Mouse (Mus musculus): ENCODE results near the gene Pard3. TPM values are rescaled to one million over a fixed set of nuclear protein-coding genes. Genes with fewer than 3 reads are reported as not detected.

The Pard3 gene
- polyA plus RNA-seq, 1 experiment from 2014 or later, result 16.5 TPM

- no peaks in the 10 kb centered on the region for H3K27me3 ChIP-seq (replicated peaks; ENCODE audit: control insufficient read depth, insufficient read depth, low read length)
- H3K9ac ChIP-seq (ENCODE audit: low read length), result no peak overlapping the region
- H3K4me1 ChIP-seq (ENCODE audit: control insufficient read depth, insufficient read depth, low read length), result no peaks in the 10 kb centered on the region
- WGBS, result 98% methylated on average over 6 of the region's 6 CpGs
- ATAC-seq (no peak), DNase-seq (ENCODE audit: low spot score) (no peak)
- H3K27ac ChIP-seq (ENCODE audit: low read depth, low read length), result no peak overlapping the region
- no peak overlapping the region for H3K4me3 ChIP-seq (ENCODE audit: low read depth, low read length)
- H3K4me2 ChIP-seq (ENCODE audit: low read length), result no peak overlapping the region
- no peaks in the 10 kb centered on the region for H3K36me3 ChIP-seq (ENCODE audit: control insufficient read depth, insufficient read depth, low read length)
- no peaks in the 10 kb centered on the region for H3K9me3 ChIP-seq (replicated peaks; ENCODE audit: control insufficient read depth, low read length)
Observed at GRCm38 (mm10) chr8:127261051-127261450, 197.4 kb downstream of the Pard3 start.

- Histone ChIP-seq H3K4me1 (ENCODE audit: control insufficient read depth, insufficient read depth, low read length) (peaks cover 5% of the 10 kb centered on the region), H3K36me3 (ENCODE audit: control insufficient read depth, insufficient read depth, low read length) (no peaks in the 10 kb centered on the region), H3K27me3 (replicated peaks; ENCODE audit: control insufficient read depth, insufficient read depth, low read length) (no peaks in the 10 kb centered on the region), H3K9me3 (replicated peaks; ENCODE audit: control insufficient read depth, low read length) (no peaks in the 10 kb centered on the region), H3K4me2 (ENCODE audit: low read length) (no peak overlapping the region), H3K9ac (ENCODE audit: low read length) (no peak overlapping the region), H3K4me3 (ENCODE audit: low read depth, low read length) (no peak overlapping the region), H3K27ac (ENCODE audit: low read depth, low read length) (no peak overlapping the region)
- DNase-seq (ENCODE audit: low spot score) (no peak), ATAC-seq (no peak)
- 84% methylated on average over 7 of the region's 7 CpGs for WGBS
Observed at GRCm38 (mm10) chr8:127262026-127262425, 198.3 kb downstream of the Pard3 start.

GRCm38 (mm10) chr8:127262436-127262835 is 198.7 kb downstream of the Pard3 start:
- H3K4me1 ChIP-seq (ENCODE audit: control insufficient read depth, insufficient read depth, low read length), result peaks cover 8% of the 10 kb centered on the region
- H3K27me3 ChIP-seq (replicated peaks; ENCODE audit: control insufficient read depth, insufficient read depth, low read length), result no peaks in the 10 kb centered on the region
- H3K36me3 ChIP-seq (ENCODE audit: control insufficient read depth, insufficient read depth, low read length), result no peaks in the 10 kb centered on the region
- ATAC-seq (no peak), DNase-seq (ENCODE audit: low spot score) (no peak)
- no peak overlapping the region for H3K4me3 ChIP-seq (ENCODE audit: low read depth, low read length)
- no peaks in the 10 kb centered on the region for H3K9me3 ChIP-seq (replicated peaks; ENCODE audit: control insufficient read depth, low read length)
- no peak overlapping the region for H3K27ac ChIP-seq (ENCODE audit: low read depth, low read length)
- H3K9ac ChIP-seq (ENCODE audit: low read length), result no peak overlapping the region
- H3K4me2 ChIP-seq (ENCODE audit: low read length), result no peak overlapping the region
- WGBS, result 65% methylated on average over 3 of the region's 3 CpGs

GRCm38 (mm10) chr8:127262926-127263325 is 199.2 kb downstream of the Pard3 start:
- H3K36me3 ChIP-seq (ENCODE audit: control insufficient read depth, insufficient read depth, low read length), result no peaks in the 10 kb centered on the region
- no peak overlapping the region for H3K4me3 ChIP-seq (ENCODE audit: low read depth, low read length)
- ATAC-seq, result no peak
- WGBS, result 83% methylated on average over 4 of the region's 4 CpGs
- no peaks in the 10 kb centered on the region for H3K9me3 ChIP-seq (replicated peaks; ENCODE audit: control insufficient read depth, low read length)
- no peaks in the 10 kb centered on the region for H3K27me3 ChIP-seq (replicated peaks; ENCODE audit: control insufficient read depth, insufficient read depth, low read length)
- no peak overlapping the region for H3K9ac ChIP-seq (ENCODE audit: low read length)
- H3K4me2 ChIP-seq (ENCODE audit: low read length), result no peak overlapping the region
- no peak overlapping the region for H3K27ac ChIP-seq (ENCODE audit: low read depth, low read length)
- peaks cover 9% of the 10 kb centered on the region for H3K4me1 ChIP-seq (ENCODE audit: control insufficient read depth, insufficient read depth, low read length)
- DNase-seq (ENCODE audit: low spot score), result no peak

GRCm38 (mm10) chr8:127263457-127263856 is 199.8 kb downstream of the Pard3 start:
- Histone ChIP-seq H3K27ac (ENCODE audit: low read depth, low read length) (no peak overlapping the region), H3K9ac (ENCODE audit: low read length) (no peak overlapping the region), H3K9me3 (replicated peaks; ENCODE audit: control insufficient read depth, low read length) (no peaks in the 10 kb centered on the region), H3K4me3 (ENCODE audit: low read depth, low read length) (no peak overlapping the region), H3K4me2 (ENCODE audit: low read length) (no peak overlapping the region), H3K36me3 (ENCODE audit: control insufficient read depth, insufficient read depth, low read length) (no peaks in the 10 kb centered on the region), H3K4me1 (ENCODE audit: control insufficient read depth, insufficient read depth, low read length) (peaks cover 14% of the 10 kb centered on the region), H3K27me3 (replicated peaks; ENCODE audit: control insufficient read depth, insufficient read depth, low read length) (no peaks in the 10 kb centered on the region)
- 73% methylated on average over 5 of the region's 5 CpGs for WGBS
- DNase-seq (ENCODE audit: low spot score), result no peak
- ATAC-seq, result no peak

- Histone ChIP-seq H3K9me3 (replicated peaks; ENCODE audit: control insufficient read depth, low read length) (no peaks in the 10 kb centered on the region), H3K4me2 (ENCODE audit: low read length) (no peak overlapping the region), H3K4me1 (ENCODE audit: control insufficient read depth, insufficient read depth, low read length) (peaks cover 16% of the 10 kb centered on the region), H3K4me3 (ENCODE audit: low read depth, low read length) (no peak overlapping the region), H3K27ac (ENCODE audit: low read depth, low read length) (no peak overlapping the region), H3K36me3 (ENCODE audit: control insufficient read depth, insufficient read depth, low read length) (no peaks in the 10 kb centered on the region), H3K27me3 (replicated peaks; ENCODE audit: control insufficient read depth, insufficient read depth, low read length) (no peaks in the 10 kb centered on the region), H3K9ac (ENCODE audit: low read length) (no peak overlapping the region)
- ATAC-seq (no peak), DNase-seq (ENCODE audit: low spot score) (no peak)
- WGBS, result 89% methylated on average over 8 of the region's 8 CpGs
Observed at GRCm38 (mm10) chr8:127264691-127265470, 201.2 kb downstream of the Pard3 start.

- DNase-seq (ENCODE audit: low spot score) (no peak), ATAC-seq (0 out of 2 replicates have a peak, but pooled peaks have one; percentile 34)
- 4% methylated on average over 5 of the region's 5 CpGs for WGBS
- Histone ChIP-seq H3K4me1 (ENCODE audit: control insufficient read depth, insufficient read depth, low read length) (peaks cover 16% of the 10 kb centered on the region), H3K36me3 (ENCODE audit: control insufficient read depth, insufficient read depth, low read length) (no peaks in the 10 kb centered on the region), H3K27me3 (replicated peaks; ENCODE audit: control insufficient read depth, insufficient read depth, low read length) (no peaks in the 10 kb centered on the region), H3K9me3 (replicated peaks; ENCODE audit: control insufficient read depth, low read length) (no peaks in the 10 kb centered on the region), H3K9ac (ENCODE audit: low read length) (no peak overlapping the region), H3K27ac (ENCODE audit: low read depth, low read length) (no peak overlapping the region), H3K4me3 (ENCODE audit: low read depth, low read length) (no peak overlapping the region), H3K4me2 (ENCODE audit: low read length) (no peak overlapping the region)
Observed at GRCm38 (mm10) chr8:127266777-127267176, 203.1 kb downstream of the Pard3 start.

GRCm38 (mm10) chr8:127268239-127269024 is 204.7 kb downstream of the Pard3 start:
- DNase-seq (ENCODE audit: low spot score), result peak; percentile 70
- no peaks in the 10 kb centered on the region for H3K36me3 ChIP-seq (ENCODE audit: control insufficient read depth, insufficient read depth, low read length)
- no peak overlapping the region for H3K9ac ChIP-seq (ENCODE audit: low read length)
- peaks cover 16% of the 10 kb centered on the region for H3K4me1 ChIP-seq (ENCODE audit: control insufficient read depth, insufficient read depth, low read length)
- no peak overlapping the region for H3K4me3 ChIP-seq (ENCODE audit: low read depth, low read length)
- no peaks in the 10 kb centered on the region for H3K9me3 ChIP-seq (replicated peaks; ENCODE audit: control insufficient read depth, low read length)
- no peaks in the 10 kb centered on the region for H3K27me3 ChIP-seq (replicated peaks; ENCODE audit: control insufficient read depth, insufficient read depth, low read length)
- H3K4me2 ChIP-seq (ENCODE audit: low read length), result no peak overlapping the region
- peak; percentile 66 for ATAC-seq
- 39% methylated on average over 12 of the region's 12 CpGs for WGBS
- no peak overlapping the region for H3K27ac ChIP-seq (ENCODE audit: low read depth, low read length)

Data from forebrain, embryonic 14.5 days (tissue).